Mouse (Mus musculus) forebrain, embryonic 12.5 days (tissue): ENCODE results near the gene Olfr722. TPM values are rescaled to one million over a fixed set of nuclear protein-coding genes. Genes with fewer than 3 reads are reported as not detected.
"Not testable (repeated sequence)": the region's sequence is repeated elsewhere in the genome, so short reads cannot be mapped to it uniquely, and the experiment has no call there.

ENCODE experiments used
- ATAC-seq: fragments of 200-750 bp; cut with Nextera tagmentation; 2 replicates; pipeline ENCODE4 v1.8.0; 2017; ENCODE audit warnings: moderate TSS enrichment; ENCODE audit not compliant: low FRiP score
- H3K27ac ChIP-seq: fragments of 300-500 bp; sonication (generic); 2 replicates; pipeline ENCODE4 v1.5.1; 2016; ENCODE audit warnings: mild to moderate bottlenecking
- H3K27me3 ChIP-seq: fragments of 300-500 bp; sonication (generic); 2 replicates; pipeline ENCODE4 v1.6.1; 2016; ENCODE audit warnings: mild to moderate bottlenecking
- H3K36me3 ChIP-seq: fragments of 300-500 bp; sonication (generic); replicated peaks from 2 replicates; pipeline ENCODE4 v1.6.1; 2016; ENCODE audit warnings: mild to moderate bottlenecking
- H3K4me1 ChIP-seq: fragments of 300-500 bp; sonication (generic); 2 replicates; pipeline ENCODE4 v1.6.1; 2016
- H3K4me2 ChIP-seq: fragments of 300-500 bp; sonication (generic); 2 replicates; pipeline ENCODE4 v1.6.1; 2016; ENCODE audit warnings: mild to moderate bottlenecking, moderate library complexity
- H3K4me3 ChIP-seq: fragments of 300-500 bp; sonication (generic); replicated peaks from 2 replicates; pipeline ENCODE4 v1.5.1; 2016; ENCODE audit warnings: mild to moderate bottlenecking
- H3K9ac ChIP-seq: fragments of 300-500 bp; sonication (generic); 2 replicates; pipeline ENCODE4 v1.6.1; 2016; ENCODE audit warnings: mild to moderate bottlenecking
- H3K9me3 ChIP-seq: fragments of 300-500 bp; sonication (generic); 2 replicates; pipeline ENCODE4 v1.6.1; 2016
- polyA plus RNA-seq: library from polyadenylated mRNA; unstranded; fragments of >200 nt; fragmentation: Nextera tagmentation; extraction: Ambion mirVana; gene quantifications from 2 replicates; pipeline ENCODE4 v1.2.1, GENCODE M21; 2016

Gene Olfr722
- not detected in 2 replicates for polyA plus RNA-seq

- H3K36me3 ChIP-seq = no peaks in the 10 kb centered on the region
- no peak within 1 kb of the TSS for H3K4me2 ChIP-seq
- no peak within 1 kb of the TSS for H3K9ac ChIP-seq
- no peak for ATAC-seq
- no peak within 1 kb of the TSS for H3K4me3 ChIP-seq
- H3K9me3 ChIP-seq = no peaks in the 10 kb centered on the region
- H3K27ac ChIP-seq = no peak within 1 kb of the TSS
- no peaks in the 10 kb centered on the region for H3K27me3 ChIP-seq
- no peaks in the 10 kb centered on the region for H3K4me1 ChIP-seq
Observed at GRCm38 (mm10) chr14:49901899-49902298, at the start of gene Olfr722. Olfr722 (minus strand) TSS chr14:49901999.

GRCm38 (mm10) chr14:49931687-49932086 is 29.9 kb upstream of the Olfr722 start, which contains the start of gene Olfr723:
Olfr723 (minus strand) TSS chr14:49931787.
- not testable (repeated sequence) for H3K9ac ChIP-seq, H3K27me3 ChIP-seq, ATAC-seq

GRCm38 (mm10) chr14:49860387-49860786 is 41.4 kb downstream of the Olfr722 start:
- Histone ChIP-seq H3K4me2 (no peak overlapping the region), H3K4me3 (no peak overlapping the region), H3K36me3 (no peaks in the 10 kb centered on the region), H3K9me3 (no peaks in the 10 kb centered on the region), H3K4me1 (no peaks in the 10 kb centered on the region), H3K9ac (no peak overlapping the region), H3K27me3 (no peaks in the 10 kb centered on the region), H3K27ac (no peak overlapping the region)
- no peak for ATAC-seq

More at GRCm38 (mm10) chr14:49931687-49932086, 29.9 kb upstream of the Olfr722 start, which contains the start of gene Olfr723:
- H3K27ac ChIP-seq, H3K4me1 ChIP-seq, H3K36me3 ChIP-seq, H3K4me3 ChIP-seq, H3K9me3 ChIP-seq, H3K4me2 ChIP-seq: not testable (repeated sequence)

Other genes starting within 250 kb of the Olfr722 start
- gene Armh4, start 118.6 kb downstream of the Olfr722 start, polyA plus RNA-seq = 17.3 and 18.5 TPM in 2 replicates
- gene Olfr723, start 29.8 kb upstream of the Olfr722 start, polyA plus RNA-seq = not detected in 2 replicates
- gene Olfr724, start 61.3 kb upstream of the Olfr722 start, polyA plus RNA-seq = not detected in 2 replicates
- gene Olfr725, start 138.4 kb upstream of the Olfr722 start, polyA plus RNA-seq = not detected in 2 replicates
- not detected in 2 replicates for gene Olfr726, start 189.0 kb upstream of the Olfr722 start, polyA plus RNA-seq
- not detected in 2 replicates for gene Olfr727, start 221.2 kb upstream of the Olfr722 start, polyA plus RNA-seq
- gene Olfr728, start 240.7 kb upstream of the Olfr722 start, polyA plus RNA-seq = not detected in 2 replicates